9 mouse cellular contexts compared by ENCODE assay signal in genomic region chr3:60320213-60320936, GRCm38 (mm10).
DNase-seq lines count a peak whose midpoint lies in the region; ATAC-seq and TF ChIP-seq lines count a peak whose summit lies in the region.
"Had no signal": no experiment of that assay in that cellular context is flagged by ENCODE, and none has a peak within 500 bp of the region (broad histone marks: within the 10 kb centered on the region; RNA-seq: fewer than 3 reads in every experiment).

No protein-coding gene starts in this region.

- H3K4me1 ChIP-seq in liver, adult 2 months (ENCODE audit: control insufficient read depth, insufficient read depth, low read length): peaks cover 2% of the 10 kb centered on the region
- H3K4me1 ChIP-seq in midbrain, embryonic 15.5 days: no peaks in the 10 kb centered on the region
- H3K4me1 ChIP-seq: embryonic facial prominence, embryonic 12.5 days had no signal

- TF ChIP-seq CTCF in layer of hippocampus, adult 2 months (conservative IDR thresholded peaks at IDR 0.05): peak; percentile 44
- TF ChIP-seq CTCF in liver, adult 2 months (IDR thresholded peaks at IDR 0.05; ENCODE audit: low read depth, low read length): peak; percentile 16; the same call in 1 of the 2 replicates

- H3K27ac ChIP-seq in layer of hippocampus, adult 2 months: no peak overlapping the region
- H3K27ac ChIP-seq in liver, adult 2 months (replicated peaks; ENCODE audit: insufficient read depth, low read depth, low read length): no peak overlapping the region
- H3K27ac ChIP-seq in midbrain, embryonic 15.5 days: no peak overlapping the region
- H3K27ac ChIP-seq: embryonic facial prominence, embryonic 12.5 days had no signal

- no peak overlapping the region for H3K4me2 ChIP-seq in myocyte (ENCODE audit: low read depth)
- no peak overlapping the region for H3K4me2 ChIP-seq in midbrain, embryonic 15.5 days
- H3K4me2 ChIP-seq: embryonic facial prominence, embryonic 12.5 days had no signal

- no peak for ATAC-seq in midbrain, embryonic 15.5 days (replicated peaks)

- DNase-seq in layer of hippocampus, adult 2 months (ENCODE audit: low spot score in 2 of 2): no peak
- DNase-seq in layer of hippocampus, postnatal 14 days (ENCODE audit: low spot score in 2 of 2): no peak
- peak; percentile 9 for DNase-seq in liver, adult 2 months (ENCODE audit: extremely low read depth, low read depth, low spot score)
- no peak for DNase-seq in right cerebral cortex, postnatal 36 days (ENCODE audit: low spot score in 2 of 2)
- no peak for DNase-seq in cerebellum, adult 11-12 months
- DNase-seq in ovary, postnatal 14 days (ENCODE audit: low spot score): no peak

- no peaks in the 10 kb centered on the region for H3K36me3 ChIP-seq in liver, adult 2 months (ENCODE audit: control insufficient read depth, insufficient read depth, low read length)
- no peaks in the 10 kb centered on the region for H3K36me3 ChIP-seq in myocyte (ENCODE audit: control insufficient read depth, insufficient read depth)
- no peaks in the 10 kb centered on the region for H3K36me3 ChIP-seq in midbrain, embryonic 15.5 days (replicated peaks)
- H3K36me3 ChIP-seq: embryonic facial prominence, embryonic 12.5 days had no signal

- no peaks in the 10 kb centered on the region for H3K79me2 ChIP-seq in liver, adult 2 months (ENCODE audit: control insufficient read depth, insufficient read depth, low read length)
- H3K79me2 ChIP-seq in myocyte (ENCODE audit: control insufficient read depth, insufficient read depth): no peaks in the 10 kb centered on the region

- H3K4me3 ChIP-seq in layer of hippocampus, adult 2 months: no peak overlapping the region
- no peak overlapping the region for H3K4me3 ChIP-seq in liver, adult 2 months (ENCODE audit: insufficient read depth, low read depth, low read length)
- no peak overlapping the region for H3K4me3 ChIP-seq in myocyte
- H3K4me3 ChIP-seq in midbrain, embryonic 15.5 days: no peak overlapping the region
- H3K4me3 ChIP-seq: embryonic facial prominence, embryonic 12.5 days had no signal

- no peak overlapping the region for H3K9ac ChIP-seq in liver, adult 2 months (ENCODE audit: low read depth, low read length)
- H3K9ac ChIP-seq in midbrain, embryonic 15.5 days: no peak overlapping the region
- H3K9ac ChIP-seq: embryonic facial prominence, embryonic 12.5 days had no signal

- no peaks in the 10 kb centered on the region for H3K27me3 ChIP-seq in liver, adult 2 months (ENCODE audit: control insufficient read depth, insufficient read depth, low read length)
- H3K27me3 ChIP-seq in myocyte (ENCODE audit: control insufficient read depth, insufficient read depth, insufficient read length): no peaks in the 10 kb centered on the region
- H3K27me3 ChIP-seq in midbrain, embryonic 15.5 days (replicated peaks): no peaks in the 10 kb centered on the region
- H3K27me3 ChIP-seq: embryonic facial prominence, embryonic 12.5 days had no signal

- TF ChIP-seq POLR2A in liver, adult 2 months (IDR thresholded peaks at IDR 0.05; ENCODE audit: extremely low read depth, insufficient read depth, low read length): no peak
- no peak for TF ChIP-seq POLR2A in myocyte (IDR thresholded peaks at IDR 0.05; ENCODE audit: insufficient read length, low read depth)

- H3K9me3 ChIP-seq in midbrain, embryonic 15.5 days: no peaks in the 10 kb centered on the region
- H3K9me3 ChIP-seq: embryonic facial prominence, embryonic 12.5 days had no signal

- H3ac ChIP-seq in myocyte (ENCODE audit: control insufficient read depth, insufficient read length): no peak overlapping the region

- WGBS in liver, adult 2 months: 64% methylated on average over 1 of the region's 1 CpGs
- 45% methylated on average over 1 of the region's 1 CpGs for WGBS in midbrain, embryonic 15.5 days

TF ChIP-seq in myocyte, 11 proteins besides CTCF, POLR2A, EP300 and RAD21:
- TF ChIP-seq USF1 (IDR thresholded peaks at IDR 0.05; ENCODE audit: low read depth) (peak; percentile 1), SRF (IDR thresholded peaks at IDR 0.05; ENCODE audit: control insufficient read depth, insufficient read length, low read depth) (no peak), MYOD1 (IDR thresholded peaks at IDR 0.05; ENCODE audit: control insufficient read depth in 1 of 3, insufficient read length in 2 of 3, low read depth in 2 of 3) (no peak)
